Mouse (Mus musculus) liver, embryonic 16.5 days (tissue): ENCODE data around the gene Kmt5a. TPM values are rescaled to one million over a fixed set of nuclear protein-coding genes. Genes with fewer than 3 reads are reported as not detected.

ENCODE experiments used
- ATAC-seq: fragments of 200-750 bp; cut with Nextera tagmentation; 2 replicates; pipeline ENCODE4 v1.8.0; 2017; ENCODE audit warnings: low read depth, mild to moderate bottlenecking, moderate number of reproducible peaks, moderate library complexity
- H3K27ac ChIP-seq: fragments of 300-500 bp; sonication (generic); 2 replicates; pipeline ENCODE4 v1.5.1; 2014; ENCODE audit warnings: mild to moderate bottlenecking, low read length
- H3K27me3 ChIP-seq: fragments of 300-500 bp; sonication (generic); 2 replicates; pipeline ENCODE4 v1.6.1; 2014; ENCODE audit warnings: low read depth, low read length, mixed read lengths; ENCODE audit not compliant: control insufficient read depth, insufficient read depth
- H3K36me3 ChIP-seq: fragments of 300-500 bp; sonication (generic); 2 replicates; pipeline ENCODE4 v1.6.1; 2014; ENCODE audit warnings: mild to moderate bottlenecking; ENCODE audit not compliant: control insufficient read depth, insufficient read depth
- H3K4me1 ChIP-seq: fragments of 300-500 bp; sonication (generic); 2 replicates; pipeline ENCODE4 v1.6.1; 2014; ENCODE audit warnings: low read depth, low read length, mixed read lengths; ENCODE audit not compliant: control insufficient read depth
- H3K4me2 ChIP-seq: fragments of 300-500 bp; sonication (generic); 2 replicates; pipeline ENCODE4 v1.6.1; 2014; ENCODE audit warnings: low read depth, low read length, mixed read lengths
- H3K4me3 ChIP-seq: fragments of 300-500 bp; sonication (generic); 2 replicates; pipeline ENCODE4 v1.5.1; 2014; ENCODE audit warnings: low read depth, mild to moderate bottlenecking, low read length
- H3K9ac ChIP-seq: fragments of 300-500 bp; sonication (generic); 2 replicates; pipeline ENCODE4 v1.6.1; 2014; ENCODE audit warnings: low read depth, low read length
- H3K9me3 ChIP-seq: fragments of 300-500 bp; sonication (generic); replicated peaks from 2 replicates; pipeline ENCODE4 v1.6.1; 2016; ENCODE audit warnings: low read length; ENCODE audit not compliant: control insufficient read depth
- WGBS: fragments of 180-500 bp; shearing (Covaris S2); extraction: QIAGEN DNeasy Blood & Tissue Kit; methylation state at CpG from one replicate; pipeline ENCODE4 v1.1.7; 2014; ENCODE audit not compliant: insufficient replicate concordance; 5-methylcytosine and 5-hydroxymethylcytosine counted together
- polyA plus RNA-seq: library from polyadenylated mRNA; unstranded; fragments of >200 nt; fragmentation: Nextera tagmentation; extraction: Ambion mirVana; gene quantifications from 2 replicates; pipeline ENCODE4 v1.2.1, GENCODE M21; 2015

Kmt5a gene
- polyA plus RNA-seq, 1 experiment from 2014 or later, result 41.5 TPM

DNA sequence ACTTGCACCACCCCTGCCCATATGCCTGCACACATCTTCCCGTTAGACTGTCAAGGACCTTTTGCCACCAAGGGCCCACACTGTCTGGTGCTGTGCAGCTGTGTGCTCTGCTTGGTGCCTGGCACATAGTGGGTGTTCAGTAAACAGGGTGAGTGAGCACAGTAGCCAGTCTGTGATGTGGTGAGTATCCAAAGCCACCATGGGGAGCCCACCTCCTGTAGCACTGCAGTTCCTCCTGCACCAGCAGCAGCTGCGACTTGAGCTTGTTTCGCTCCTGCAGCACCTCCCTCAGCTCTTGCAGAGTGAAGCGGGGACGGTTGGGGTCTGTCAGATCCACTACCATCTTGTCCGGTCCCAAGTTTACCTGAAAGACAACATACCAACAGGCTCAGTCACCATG, 29.8 kb downstream of the Kmt5a start:
- Histone ChIP-seq H3K36me3 (peaks cover 3% of the 10 kb centered on the region), H3K9me3 (no peaks in the 10 kb centered on the region), H3K4me1 (no peaks in the 10 kb centered on the region), H3K9ac (no peak overlapping the region), H3K4me3 (no peak overlapping the region), H3K27ac (no peak overlapping the region), H3K4me2 (no peak overlapping the region), H3K27me3 (no peaks in the 10 kb centered on the region)
- ATAC-seq, result no peak
- WGBS, result 81% methylated on average over 6 of the region's 6 CpGs

DNA sequence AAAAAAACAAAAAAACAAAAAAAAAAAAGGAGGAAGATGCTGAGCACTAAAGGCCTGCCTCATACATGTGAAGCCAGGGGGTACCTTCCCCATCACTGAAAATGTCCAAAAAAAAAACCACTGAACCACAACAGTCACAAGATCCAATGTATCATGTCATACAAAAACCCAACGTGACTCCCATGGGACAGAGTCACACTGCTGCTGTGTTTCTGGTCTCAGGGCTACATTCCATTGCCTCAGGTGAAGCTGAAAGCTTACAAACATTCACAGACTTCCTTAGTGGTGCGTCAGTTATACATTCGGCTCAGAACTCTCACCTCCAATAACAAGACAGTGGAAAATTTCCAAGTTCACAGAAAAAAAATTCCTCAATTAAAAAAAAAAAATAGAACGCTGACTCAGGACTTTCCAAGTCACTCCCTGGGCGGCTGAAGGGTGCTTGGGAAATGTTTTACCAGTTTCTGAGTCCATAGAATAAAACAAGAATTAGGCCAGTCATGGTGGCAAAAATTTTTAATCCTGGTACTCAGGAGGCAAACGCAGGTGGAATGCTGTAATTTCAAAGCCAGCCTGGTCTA, 31.0 kb downstream of the Kmt5a start:
- ATAC-seq, result no peak
- no peak overlapping the region for H3K9ac ChIP-seq
- H3K27ac ChIP-seq, result no peak overlapping the region
- peaks cover 3% of the 10 kb centered on the region; the same call in 1 of the 2 replicates for H3K36me3 ChIP-seq
- WGBS, result 66% methylated on average over 6 of the region's 6 CpGs
- H3K27me3 ChIP-seq, result no peaks in the 10 kb centered on the region
- no peak overlapping the region for H3K4me3 ChIP-seq
- no peaks in the 10 kb centered on the region for H3K9me3 ChIP-seq
- no peak overlapping the region for H3K4me2 ChIP-seq
- no peaks in the 10 kb centered on the region; the same call in 1 of the 2 replicates for H3K4me1 ChIP-seq

DNA sequence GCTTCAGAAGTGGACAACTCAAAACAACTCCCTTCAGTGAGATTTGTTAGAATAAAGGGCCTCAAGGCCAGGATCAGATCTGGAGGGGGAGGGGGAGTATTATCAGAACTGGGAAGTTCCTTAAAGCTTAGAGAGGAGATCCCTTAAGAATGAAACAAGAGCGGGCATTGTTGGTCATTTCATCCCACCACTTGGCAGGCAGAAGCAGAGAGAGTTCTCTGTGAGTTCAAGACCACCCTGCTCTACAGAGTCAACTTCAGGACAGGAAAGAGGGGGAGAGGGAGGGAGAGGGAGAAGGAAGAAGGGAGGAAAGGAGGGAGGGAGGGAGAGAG, 39.1 kb downstream of the Kmt5a start:
- Histone ChIP-seq H3K4me1 (peaks cover 20% of the 10 kb centered on the region), H3K9me3 (no peaks in the 10 kb centered on the region), H3K27me3 (no peaks in the 10 kb centered on the region), H3K4me3 (no peak overlapping the region), H3K36me3 (no peaks in the 10 kb centered on the region), H3K9ac (no peak overlapping the region), H3K27ac (peak overlapping the region; percentile 49), H3K4me2 (peak overlapping the region; percentile 84; the same call in 1 of the 2 replicates)
- ATAC-seq, result no peak
- 29% methylated on average over 1 of the region's 1 CpGs for WGBS

DNA sequence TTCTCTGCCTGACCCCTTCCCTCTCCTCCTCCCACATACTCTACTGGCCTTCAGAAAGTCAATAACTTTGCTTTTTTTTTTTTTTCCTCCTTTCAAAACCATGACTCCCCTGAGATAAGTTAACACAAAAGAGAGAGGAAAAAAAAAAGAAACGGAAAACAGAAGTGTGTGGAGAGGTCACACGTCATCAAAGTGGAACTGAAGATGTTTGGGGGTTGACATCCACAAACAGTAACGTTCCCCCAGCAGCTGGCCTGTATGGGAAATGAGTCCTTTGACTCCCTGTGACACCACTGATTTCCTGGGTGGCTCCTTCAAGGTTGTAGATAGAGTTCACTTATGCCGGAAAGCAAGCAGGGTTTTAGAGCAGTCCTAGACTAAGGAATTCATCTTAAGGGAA, 40.4 kb downstream of the Kmt5a start:
- H3K27ac ChIP-seq, result no peak overlapping the region; the same call in 1 of the 2 replicates
- WGBS, result 64% methylated on average over 4 of the region's 4 CpGs
- no peaks in the 10 kb centered on the region for H3K27me3 ChIP-seq
- ATAC-seq, result no peak
- H3K4me3 ChIP-seq, result no peak overlapping the region
- no peaks in the 10 kb centered on the region for H3K36me3 ChIP-seq
- peaks cover 25% of the 10 kb centered on the region for H3K4me1 ChIP-seq
- no peak overlapping the region for H3K4me2 ChIP-seq
- no peak overlapping the region for H3K9ac ChIP-seq
- no peaks in the 10 kb centered on the region for H3K9me3 ChIP-seq

DNA sequence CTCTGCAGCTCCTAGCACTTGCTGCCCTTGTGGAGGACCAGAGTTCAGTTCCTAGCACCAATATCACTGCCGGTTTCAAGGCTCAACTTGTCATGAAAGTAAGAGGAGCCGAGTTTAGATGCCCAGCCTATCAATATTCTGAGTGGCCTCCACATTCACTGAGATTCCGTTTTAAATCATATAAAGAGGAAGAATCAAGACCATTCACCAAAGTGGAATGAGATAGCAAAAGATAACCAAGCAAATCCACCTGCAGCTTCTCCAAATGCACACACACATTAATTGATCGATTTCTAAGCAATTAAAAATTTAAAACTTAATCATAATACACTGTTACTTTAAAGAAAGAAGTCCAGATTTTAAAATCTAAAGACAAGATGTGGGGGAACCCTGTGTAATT, 42.0 kb downstream of the Kmt5a start:
- WGBS, result 80% methylated on average over 4 of the region's 4 CpGs
- Histone ChIP-seq H3K9ac (no peak overlapping the region), H3K27ac (no peak overlapping the region)

DNA sequence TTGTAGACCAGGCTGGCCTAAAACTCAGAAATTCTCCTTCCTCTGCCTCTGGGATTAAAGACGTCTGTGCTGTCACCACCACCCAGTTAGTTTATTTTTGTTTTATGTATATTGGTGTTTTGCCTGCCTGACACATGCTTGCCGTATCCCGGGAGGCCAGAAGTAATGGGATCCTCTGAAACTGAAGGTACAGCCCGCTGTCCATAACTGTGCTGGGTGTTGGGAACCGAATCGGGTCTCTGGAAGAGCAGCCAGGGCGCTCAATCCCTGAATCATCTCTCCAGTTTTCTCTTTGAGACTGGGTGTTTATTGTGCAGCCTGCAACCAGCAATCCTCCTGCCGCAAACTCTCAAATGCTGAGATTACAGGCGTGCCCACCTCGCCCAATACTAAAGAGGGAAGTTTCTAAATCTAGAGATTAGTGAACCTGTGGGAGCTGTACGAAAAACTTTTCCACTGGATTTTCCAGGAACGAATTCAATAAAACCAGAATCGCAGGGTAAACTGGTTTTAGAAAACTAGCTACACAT, 42.8 kb downstream of the Kmt5a start:
- H3K4me3 ChIP-seq, result peak overlapping the region; percentile 79
- H3K9me3 ChIP-seq, result no peaks in the 10 kb centered on the region
- peak overlapping the region; percentile 84 for H3K9ac ChIP-seq
- H3K27ac ChIP-seq, result peak overlapping the region; percentile 98
- WGBS, result 7% methylated on average over 13 of the region's 13 CpGs
- no peak for ATAC-seq
- no peaks in the 10 kb centered on the region for H3K27me3 ChIP-seq
- H3K4me2 ChIP-seq, result peak overlapping the region; percentile 78
- H3K36me3 ChIP-seq, result no peaks in the 10 kb centered on the region
- H3K4me1 ChIP-seq, result peaks cover 17% of the 10 kb centered on the region

More for the DNA sequence above, 42.0 kb downstream of the Kmt5a start:
- H3K4me2 ChIP-seq, result no peak overlapping the region
- H3K9me3 ChIP-seq, result no peaks in the 10 kb centered on the region
- no peak overlapping the region for H3K4me3 ChIP-seq
- no peaks in the 10 kb centered on the region for H3K36me3 ChIP-seq
- H3K27me3 ChIP-seq, result no peaks in the 10 kb centered on the region
- no peak for ATAC-seq
- H3K4me1 ChIP-seq, result peaks cover 21% of the 10 kb centered on the region

DNA sequence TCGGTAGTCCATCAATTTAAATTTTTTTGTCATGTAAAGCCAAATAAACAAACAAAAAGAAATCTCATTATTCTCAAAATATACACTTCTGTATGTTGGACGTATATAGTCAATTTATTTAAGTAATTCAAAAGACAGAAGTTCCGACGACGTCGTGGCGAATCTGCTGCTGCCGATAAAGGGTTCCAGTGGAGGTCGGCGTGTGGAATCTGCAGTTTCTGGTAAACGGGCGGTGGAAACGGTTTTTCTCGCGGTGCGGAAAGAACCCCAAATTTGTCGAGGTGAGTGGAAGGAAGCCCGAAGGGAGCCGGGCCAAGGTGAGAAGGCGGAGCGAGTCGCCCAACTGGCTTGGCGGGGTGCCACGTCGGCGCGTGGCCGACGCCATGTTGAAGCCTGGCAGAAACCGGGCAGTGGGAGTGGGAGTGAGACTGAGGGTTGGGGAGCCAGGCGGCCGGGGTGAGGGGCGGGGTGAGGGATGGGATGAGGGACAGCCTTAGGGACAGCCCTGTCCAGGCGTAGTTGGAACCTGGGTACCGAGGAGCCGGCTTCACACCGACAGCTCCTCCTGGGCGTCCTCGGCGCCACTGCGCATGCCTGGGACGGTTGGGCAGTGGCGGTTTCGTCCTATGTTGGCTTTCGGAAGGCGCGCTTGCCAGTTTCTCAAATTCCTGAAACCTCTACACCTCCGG, 43.4 kb downstream of the Kmt5a start, which contains the start of gene Snrnp35:
Gene Snrnp35, plus strand, starts transcription at position 169 of the 689 bp plus-strand sequence.
- Histone ChIP-seq H3K36me3 (no peaks in the 10 kb centered on the region), H3K27me3 (no peaks in the 10 kb centered on the region), H3K27ac (peak within 1 kb of the TSS; percentile 98), H3K4me1 (peaks cover 10% of the 10 kb centered on the region), H3K4me2 (peak within 1 kb of the TSS; percentile 78), H3K4me3 (peak within 1 kb of the TSS; percentile 79), H3K9me3 (no peaks in the 10 kb centered on the region), H3K9ac (peak within 1 kb of the TSS; percentile 84)
- ATAC-seq, result peak; percentile 90
- under 1% methylated on average over 48 of the region's 48 CpGs for WGBS

DNA sequence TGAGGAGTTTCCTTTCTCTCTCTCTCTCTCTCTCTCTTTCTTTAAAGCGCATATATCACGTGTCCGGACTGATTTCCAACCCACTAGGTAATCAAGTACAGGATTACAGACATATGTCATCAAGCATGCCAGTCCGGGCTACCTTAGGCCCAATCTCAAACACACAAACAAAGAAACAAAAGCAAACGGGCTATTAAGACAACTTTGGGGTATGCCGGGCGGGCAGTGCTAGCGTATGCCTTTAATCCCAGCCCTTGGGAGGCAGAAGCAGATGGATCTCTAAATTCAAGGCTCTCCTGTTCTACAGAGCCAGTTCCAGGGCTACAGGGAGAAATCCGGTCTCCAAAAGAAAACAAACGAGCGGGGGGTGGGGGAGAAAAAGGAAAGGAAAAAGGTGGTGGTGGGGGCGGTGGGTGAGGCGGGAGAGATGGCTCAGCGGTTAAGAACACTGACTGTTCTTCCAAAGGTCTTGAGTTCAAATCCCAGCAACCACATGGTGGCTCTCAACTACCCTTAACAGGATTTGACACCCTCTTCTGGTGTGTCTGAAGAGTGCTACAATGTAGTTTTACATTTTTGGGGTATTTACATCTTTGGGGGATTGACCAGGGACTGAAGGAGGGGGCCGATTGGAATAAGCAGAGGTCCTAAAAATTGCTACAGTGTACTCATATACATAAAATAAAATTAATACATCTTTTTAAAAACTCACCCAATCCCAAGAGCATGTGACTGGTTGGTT, 44.1 kb downstream of the Kmt5a start:
- H3K4me3 ChIP-seq, result peak overlapping the region; percentile 79
- H3K36me3 ChIP-seq, result no peaks in the 10 kb centered on the region
- peaks cover 5% of the 10 kb centered on the region; the same call in 1 of the 2 replicates for H3K4me1 ChIP-seq
- WGBS, result 7% methylated on average over 15 of the region's 15 CpGs
- peak overlapping the region; percentile 84 for H3K9ac ChIP-seq
- H3K4me2 ChIP-seq, result peak overlapping the region; percentile 78
- H3K27ac ChIP-seq, result peak overlapping the region; percentile 98
- peak; percentile 14 for ATAC-seq
- H3K9me3 ChIP-seq, result no peaks in the 10 kb centered on the region
- no peaks in the 10 kb centered on the region for H3K27me3 ChIP-seq
